Mouse (Mus musculus): Measurements from ENCODE around the gene Sp4. TPM values are rescaled to one million over a fixed set of nuclear protein-coding genes. Genes with fewer than 3 reads are reported as not detected.

The Sp4 gene
- total and polyA plus RNA-seq, 3 experiments, result 21.4 to 35.4 (median 33.9) TPM

- no peak overlapping the region for H3K9ac ChIP-seq (ENCODE audit: control insufficient read depth, low read depth, low read length, poor library complexity, severe bottlenecking)
- no peak for DNase-seq (ENCODE audit: low read depth, low spot score)
- H3K9me3 ChIP-seq (replicated peaks; ENCODE audit: insufficient read depth, low read length), result no peaks in the 10 kb centered on the region
- H3K4me1 ChIP-seq (ENCODE audit: control insufficient read depth in 1 of 2, insufficient read depth in 2 of 2, low read length in 2 of 2), result peaks cover 4 to 7% of the 10 kb centered on the region in 2 experiments
- H3K27me3 ChIP-seq (ENCODE audit: control insufficient read depth in 1 of 2, insufficient read depth in 2 of 2, low read length in 2 of 2), result no peaks in the 10 kb centered on the region
- no peak overlapping the region for H3K27ac ChIP-seq (ENCODE audit: control insufficient read depth, low read depth, low read length)
- H3K4me3 ChIP-seq (ENCODE audit: control insufficient read depth in 1 of 2, insufficient read depth in 1 of 2, low read depth in 2 of 2, low read length in 2 of 2), result no peak overlapping the region
- peaks cover 3 to 11% of the 10 kb centered on the region in 2 experiments; a peak in 3 of 4 replicates for H3K36me3 ChIP-seq (ENCODE audit: control insufficient read depth in 1 of 2, insufficient read depth in 2 of 2, low read length in 2 of 2)
- TF ChIP-seq MYB (IDR thresholded peaks at IDR 0.05; ENCODE audit: low read depth, low read length), result no peak
- 0 out of 2 replicates have a peak, but pooled peaks have one; percentile 8 for TF ChIP-seq RCOR1 (IDR thresholded peaks at IDR 0.05; ENCODE audit: low read depth, low read length)
- TF ChIP-seq SMC3 (IDR thresholded peaks at IDR 0.05; ENCODE audit: low read depth, low read length), result no peak
- no peak for TF ChIP-seq CHD2 (IDR thresholded peaks at IDR 0.05; ENCODE audit: low read length)
- TF ChIP-seq ZC3H11A (IDR thresholded peaks at IDR 0.05; ENCODE audit: low read depth, low read length), result no peak
- peak in 1 of 2 experiments; percentile 7; a peak in 1 of 4 replicates for TF ChIP-seq EP300 (IDR thresholded peaks at IDR 0.05; ENCODE audit: low read depth in 1 of 2, low read length in 2 of 2)
- 0 out of 2 replicates have a peak, but pooled peaks have one; percentile 10 for TF ChIP-seq NELFE (IDR thresholded peaks at IDR 0.05; ENCODE audit: low read depth, low read length)
- no peak for TF ChIP-seq MAZ (IDR thresholded peaks at IDR 0.05; ENCODE audit: low read depth, low read length)
- TF ChIP-seq NRF1 (IDR thresholded peaks at IDR 0.05; ENCODE audit: insufficient read depth, low read depth, low read length, poor library complexity, severe bottlenecking), result no peak
- TF ChIP-seq BHLHE40 (IDR thresholded peaks at IDR 0.05; ENCODE audit: borderline replicate concordance, low read depth, low read length), result no peak
- H3K79me2 ChIP-seq (ENCODE audit: control insufficient read depth, insufficient read depth, low read length, poor library complexity), result peaks cover 16% of the 10 kb centered on the region
Observed at GRCm38 (mm10) chr12:118285099-118285498, 16.1 kb downstream of the Sp4 start.

- Histone ChIP-seq H3K9me3 (replicated peaks; ENCODE audit: insufficient read depth, low read length) (no peaks in the 10 kb centered on the region), H3K36me3 (ENCODE audit: control insufficient read depth in 1 of 2, insufficient read depth in 2 of 2, low read length in 2 of 2) (peaks cover 6 to 7% of the 10 kb centered on the region in 2 experiments), H3K4me1 (ENCODE audit: control insufficient read depth in 1 of 2, insufficient read depth in 2 of 2, low read length in 2 of 2) (peaks cover 0 to 4% of the 10 kb centered on the region in 2 experiments; a peak in 2 of 4 replicates), H3K27me3 (ENCODE audit: control insufficient read depth in 1 of 2, insufficient read depth in 2 of 2, low read length in 2 of 2) (no peaks in the 10 kb centered on the region), H3K9ac (ENCODE audit: control insufficient read depth, low read depth, low read length, poor library complexity, severe bottlenecking) (no peak overlapping the region), H3K27ac (ENCODE audit: control insufficient read depth, low read depth, low read length) (no peak overlapping the region), H3K4me3 (ENCODE audit: control insufficient read depth in 1 of 2, insufficient read depth in 1 of 2, low read depth in 2 of 2, low read length in 2 of 2) (no peak overlapping the region), H3K79me2 (ENCODE audit: control insufficient read depth, insufficient read depth, low read length, poor library complexity) (peaks cover 11% of the 10 kb centered on the region)
- DNase-seq (ENCODE audit: low read depth, low spot score), result peak; percentile 36
- TF ChIP-seq MEF2A (IDR thresholded peaks at IDR 0.05; ENCODE audit: extremely low read depth, insufficient replicate concordance, low read depth, low read length, poor library complexity, severe bottlenecking), result no peak
- no peak for TF ChIP-seq TBP (IDR thresholded peaks at IDR 0.05; ENCODE audit: low read depth, low read length)
- no peak for TF ChIP-seq USF2 (IDR thresholded peaks at IDR 0.05; ENCODE audit: borderline replicate concordance in 1 of 2, insufficient read depth in 1 of 2, low read depth in 1 of 2, low read length in 2 of 2)
- TF ChIP-seq EP300 (IDR thresholded peaks at IDR 0.05; ENCODE audit: low read depth in 1 of 2, low read length in 2 of 2), result 0 out of 4 replicates have a peak, but pooled peaks of 1 of the 2 experiments have one; percentile 1
Observed at GRCm38 (mm10) chr12:118281961-118282360, 19.3 kb downstream of the Sp4 start.

- no peaks in the 10 kb centered on the region; the same call in 1 of the 2 replicates for H3K79me2 ChIP-seq (ENCODE audit: control insufficient read depth, insufficient read depth, low read length, poor library complexity)
- H3K27me3 ChIP-seq (ENCODE audit: control insufficient read depth in 1 of 2, insufficient read depth in 2 of 2, low read length in 2 of 2), result no peaks in the 10 kb centered on the region
- H3K9ac ChIP-seq (ENCODE audit: control insufficient read depth, low read depth, low read length, poor library complexity, severe bottlenecking), result no peak overlapping the region
- no peak for DNase-seq (ENCODE audit: low read depth, low spot score)
- no peaks in the 10 kb centered on the region for H3K4me1 ChIP-seq (ENCODE audit: control insufficient read depth in 1 of 2, insufficient read depth in 2 of 2, low read length in 2 of 2)
- TF ChIP-seq GABPA (IDR thresholded peaks at IDR 0.05; ENCODE audit: low read depth, low read length) (no peak), JUND (IDR thresholded peaks at IDR 0.05; ENCODE audit: low read depth, low read length) (no peak), SIN3A (IDR thresholded peaks at IDR 0.05; ENCODE audit: low read length) (no peak), ZKSCAN1 (IDR thresholded peaks at IDR 0.05; ENCODE audit: low read depth, low read length) (no peak), KAT2A (conservative IDR thresholded peaks at IDR 0.05; ENCODE audit: low read depth, low read length) (no peak)
- no peak overlapping the region for H3K4me3 ChIP-seq (ENCODE audit: control insufficient read depth in 1 of 2, insufficient read depth in 1 of 2, low read depth in 2 of 2, low read length in 2 of 2)
- no peaks in the 10 kb centered on the region for H3K9me3 ChIP-seq (replicated peaks; ENCODE audit: insufficient read depth, low read length)
- H3K36me3 ChIP-seq (ENCODE audit: control insufficient read depth in 1 of 2, insufficient read depth in 2 of 2, low read length in 2 of 2), result peaks cover 0 to 3% of the 10 kb centered on the region in 2 experiments; a peak in 3 of 4 replicates
- no peak overlapping the region for H3K27ac ChIP-seq (ENCODE audit: control insufficient read depth, low read depth, low read length)
Observed at GRCm38 (mm10) chr12:118276385-118276784, 24.9 kb downstream of the Sp4 start.

Data from MEL (cell line).